Mouse (Mus musculus): ENCODE measurements around the gene Exoc6. TPM values are rescaled to one million over a fixed set of nuclear protein-coding genes. Genes with fewer than 3 reads are reported as not detected.

The Exoc6 gene
- total and polyA plus RNA-seq, 3 experiments: 30.2 to 41.2 TPM; not detected in 1

DNA sequence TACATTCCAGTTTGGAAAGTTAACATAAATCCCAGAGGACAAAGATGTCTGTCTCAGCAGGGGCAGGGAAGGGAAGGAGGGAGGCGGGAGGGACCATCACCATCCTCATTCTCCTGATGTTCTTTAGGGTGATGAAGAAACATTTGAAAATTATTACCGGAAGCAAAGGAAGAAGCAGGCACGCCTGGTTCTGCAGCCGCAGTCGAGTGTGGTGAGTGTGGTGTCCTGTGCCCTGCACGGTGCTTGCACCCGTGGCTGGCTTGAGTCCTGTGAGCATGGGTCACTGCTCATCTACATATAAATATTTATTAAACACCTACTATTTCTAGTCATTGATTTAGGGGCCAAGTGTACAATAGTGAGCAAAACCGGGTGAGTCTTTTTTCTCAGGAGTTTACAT, 35.5 kb downstream of the Exoc6 start:
- H3K9me3 ChIP-seq (replicated peaks; ENCODE audit: insufficient read depth, low read length): no peaks in the 10 kb centered on the region
- no peaks in the 10 kb centered on the region for H3K4me1 ChIP-seq (ENCODE audit: control insufficient read depth in 1 of 2, insufficient read depth in 2 of 2, low read length in 2 of 2)
- H3K79me2 ChIP-seq (ENCODE audit: control insufficient read depth, insufficient read depth, low read length, poor library complexity): no peaks in the 10 kb centered on the region
- no peak overlapping the region for H3K9ac ChIP-seq (ENCODE audit: control insufficient read depth, low read depth, low read length, poor library complexity, severe bottlenecking)
- H3K27me3 ChIP-seq (ENCODE audit: control insufficient read depth in 1 of 2, insufficient read depth in 2 of 2, low read length in 2 of 2): no peaks in the 10 kb centered on the region
- H3K4me3 ChIP-seq (ENCODE audit: control insufficient read depth in 1 of 2, insufficient read depth in 1 of 2, low read depth in 2 of 2, low read length in 2 of 2): no peak overlapping the region
- no peak for DNase-seq (ENCODE audit: low read depth, low spot score)
- TF ChIP-seq POLR2A (IDR thresholded peaks at IDR 0.05; ENCODE audit: control insufficient read depth in 1 of 2, insufficient read depth in 1 of 2, low read depth in 1 of 2, low read length in 2 of 2, poor library complexity in 1 of 2): no peak
- TF ChIP-seq CHD2 (IDR thresholded peaks at IDR 0.05; ENCODE audit: low read length): no peak
- no peak for TF ChIP-seq USF2 (IDR thresholded peaks at IDR 0.05; ENCODE audit: borderline replicate concordance in 1 of 2, insufficient read depth in 1 of 2, low read depth in 1 of 2, low read length in 2 of 2)
- no peak for TF ChIP-seq SIN3A (IDR thresholded peaks at IDR 0.05; ENCODE audit: low read length)
- no peak for TF ChIP-seq UBTF (IDR thresholded peaks at IDR 0.05; ENCODE audit: borderline replicate concordance, insufficient read depth, low read depth, low read length)
- TF ChIP-seq NRF1 (IDR thresholded peaks at IDR 0.05; ENCODE audit: insufficient read depth, low read depth, low read length, poor library complexity, severe bottlenecking): no peak
- TF ChIP-seq GABPA (IDR thresholded peaks at IDR 0.05; ENCODE audit: low read depth, low read length): no peak
- no peak overlapping the region for H3K27ac ChIP-seq (ENCODE audit: control insufficient read depth, low read depth, low read length)
- H3K36me3 ChIP-seq (ENCODE audit: control insufficient read depth in 1 of 2, insufficient read depth in 2 of 2, low read length in 2 of 2): peaks cover 0 to 35% of the 10 kb centered on the region in 2 experiments; a peak in 2 of 4 replicates

DNA sequence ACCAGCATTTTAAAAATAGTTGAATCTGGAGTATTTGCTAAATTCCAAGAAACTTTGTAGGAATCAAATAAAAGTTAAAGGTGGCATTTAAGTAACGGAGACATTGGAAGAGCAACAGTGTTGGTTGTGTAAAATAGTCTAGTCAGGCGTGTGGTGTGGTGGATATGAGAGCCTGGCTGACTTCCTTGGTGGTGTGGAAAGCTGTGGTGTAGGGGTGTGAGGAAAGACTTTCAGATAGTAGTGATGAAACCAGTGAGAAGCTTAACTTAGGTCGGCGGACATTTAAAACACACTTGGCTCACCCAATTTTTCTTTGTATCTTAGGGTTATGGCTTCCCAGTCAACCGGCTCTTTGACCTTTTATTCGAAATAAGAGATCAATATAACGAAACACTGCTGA, 40.3 kb downstream of the Exoc6 start:
- no peak for TF ChIP-seq ELF1 (IDR thresholded peaks at IDR 0.05; ENCODE audit: low read depth, low read length)
- TF ChIP-seq ZKSCAN1 (IDR thresholded peaks at IDR 0.05; ENCODE audit: low read depth, low read length): no peak
- TF ChIP-seq JUND (IDR thresholded peaks at IDR 0.05; ENCODE audit: low read depth, low read length): no peak
- no peak for TF ChIP-seq SIN3A (IDR thresholded peaks at IDR 0.05; ENCODE audit: low read length)
- TF ChIP-seq MYC (IDR thresholded peaks at IDR 0.05; ENCODE audit: low read depth, low read length): no peak
- no peak for TF ChIP-seq GATA1 (IDR thresholded peaks at IDR 0.05; ENCODE audit: low read depth, low read length)
- no peak for TF ChIP-seq GABPA (IDR thresholded peaks at IDR 0.05; ENCODE audit: low read depth, low read length)
- Histone ChIP-seq H3K36me3 (ENCODE audit: control insufficient read depth in 1 of 2, insufficient read depth in 2 of 2, low read length in 2 of 2) (peaks cover 0 to 23% of the 10 kb centered on the region in 2 experiments; a peak in 2 of 4 replicates), H3K4me3 (ENCODE audit: control insufficient read depth in 1 of 2, insufficient read depth in 1 of 2, low read depth in 2 of 2, low read length in 2 of 2) (no peak overlapping the region), H3K9me3 (replicated peaks; ENCODE audit: insufficient read depth, low read length) (no peaks in the 10 kb centered on the region), H3K79me2 (ENCODE audit: control insufficient read depth, insufficient read depth, low read length, poor library complexity) (no peaks in the 10 kb centered on the region), H3K9ac (ENCODE audit: control insufficient read depth, low read depth, low read length, poor library complexity, severe bottlenecking) (no peak overlapping the region), H3K4me1 (ENCODE audit: control insufficient read depth in 1 of 2, insufficient read depth in 2 of 2, low read length in 2 of 2) (no peaks in the 10 kb centered on the region), H3K27ac (ENCODE audit: control insufficient read depth, low read depth, low read length) (no peak overlapping the region), H3K27me3 (ENCODE audit: control insufficient read depth in 1 of 2, insufficient read depth in 2 of 2, low read length in 2 of 2) (no peaks in the 10 kb centered on the region)
- no peak for DNase-seq (ENCODE audit: low read depth, low spot score)
